Mouse (Mus musculus): ENCODE measurements around the gene Aoc1.

The Aoc1 gene

DNA sequence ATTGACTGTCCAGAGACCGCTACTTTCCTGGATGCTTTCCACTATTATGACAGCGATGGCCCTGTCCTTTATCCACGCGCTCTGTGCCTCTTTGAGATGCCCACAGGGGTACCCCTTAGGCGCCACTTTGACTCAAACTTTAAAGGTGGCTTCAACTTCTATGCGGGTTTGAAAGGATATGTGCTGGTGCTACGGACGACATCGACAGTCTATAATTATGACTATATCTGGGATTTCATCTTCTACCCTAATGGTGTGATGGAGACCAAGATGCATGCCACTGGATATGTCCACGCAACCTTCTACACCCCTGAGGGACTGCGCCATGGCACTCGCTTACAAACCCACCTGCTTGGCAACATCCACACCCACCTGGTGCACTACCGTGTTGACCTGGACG lies 33.7 kb downstream of the Aoc1 start:
- DNase-seq (ENCODE audit: low read depth, low spot score): no peak

DNA sequence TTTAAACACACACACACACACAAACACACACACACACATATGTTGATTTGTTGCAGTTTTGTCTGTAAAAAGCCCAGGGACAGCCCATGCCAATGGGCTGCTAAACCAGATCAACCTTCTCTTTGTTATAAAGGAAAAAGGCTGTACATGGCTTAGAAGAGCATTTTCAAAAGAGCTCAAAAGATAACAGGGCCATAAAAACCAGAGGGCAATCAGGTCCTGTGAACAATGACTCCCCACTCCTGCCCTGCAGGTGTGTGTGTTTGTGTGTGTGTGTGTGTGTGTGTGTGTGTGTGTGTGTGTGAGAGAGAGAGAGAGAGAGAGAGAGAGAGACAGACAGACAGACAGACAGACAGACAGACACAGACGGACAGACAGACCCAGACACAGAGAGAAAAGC lies 36.5 kb downstream of the Aoc1 start:
- no peak for DNase-seq (ENCODE audit: low read depth, low spot score)

DNA sequence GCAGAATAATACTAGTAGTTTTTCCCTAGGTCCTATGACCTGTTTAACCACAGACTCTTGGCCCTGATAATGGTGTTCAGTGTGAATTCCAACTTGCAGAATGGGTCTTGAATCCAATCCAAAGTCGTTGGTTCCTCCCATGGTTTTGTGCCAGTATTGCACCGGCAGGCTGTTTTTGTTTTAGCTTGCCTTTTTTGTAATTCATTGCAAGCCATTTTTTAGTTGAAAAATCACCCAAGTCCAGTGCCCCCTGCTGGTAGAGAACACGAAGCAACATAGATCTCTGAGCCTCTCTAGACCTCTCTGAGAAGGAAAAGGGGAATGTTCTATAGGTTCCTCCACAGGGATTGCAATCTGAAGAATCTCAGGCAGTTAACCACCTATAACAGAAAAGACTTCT lies 39.3 kb downstream of the Aoc1 start:
- DNase-seq (ENCODE audit: low read depth, low spot score): peak; percentile 47

DNA sequence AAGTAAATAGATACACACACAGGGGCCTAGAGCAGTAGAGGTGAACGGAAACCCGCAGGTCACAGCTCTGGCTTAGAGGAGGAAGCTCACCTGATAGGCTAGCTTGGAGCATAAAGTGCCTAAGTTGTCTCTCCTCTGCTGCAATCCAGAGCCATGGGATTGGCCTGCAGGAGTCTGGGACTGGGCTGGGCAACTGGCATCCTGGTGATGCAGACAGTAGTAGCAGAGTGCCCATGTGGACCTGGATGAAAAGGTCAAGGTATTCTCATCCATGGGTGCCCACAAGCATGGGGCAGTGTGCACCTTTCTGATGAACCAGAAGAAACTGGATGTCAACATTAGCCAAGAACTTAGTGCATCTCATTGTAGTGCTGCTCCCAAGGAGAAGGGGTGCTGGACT lies 40.9 kb downstream of the Aoc1 start:
- no peak for DNase-seq (ENCODE audit: low read depth, low spot score)

DNA sequence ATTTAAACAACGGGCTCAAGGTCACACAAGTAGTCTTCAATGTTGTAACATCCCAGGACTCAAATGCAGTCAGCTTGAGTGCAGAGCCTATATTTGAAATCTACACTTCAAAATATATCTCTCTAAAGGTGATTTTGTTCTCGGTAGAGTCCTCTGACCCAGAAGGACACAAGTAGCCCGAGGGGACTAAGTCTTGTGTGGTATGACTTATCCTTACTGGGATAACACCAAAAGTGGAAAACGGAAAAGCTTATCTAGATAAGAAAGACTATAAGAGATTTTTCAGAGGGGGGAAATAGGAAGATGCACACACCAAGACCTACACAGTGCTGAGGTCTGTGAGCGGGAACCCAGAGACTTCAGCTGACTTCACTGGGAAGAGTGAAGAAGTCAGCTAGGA lies 56.9 kb downstream of the Aoc1 start, which contains the start of gene 1600015I10Rik:
Gene 1600015I10Rik (plus strand): TSS at position 301 of the 400 bp plus-strand sequence.
- no peak for DNase-seq (ENCODE audit: low read depth, low spot score)

DNA sequence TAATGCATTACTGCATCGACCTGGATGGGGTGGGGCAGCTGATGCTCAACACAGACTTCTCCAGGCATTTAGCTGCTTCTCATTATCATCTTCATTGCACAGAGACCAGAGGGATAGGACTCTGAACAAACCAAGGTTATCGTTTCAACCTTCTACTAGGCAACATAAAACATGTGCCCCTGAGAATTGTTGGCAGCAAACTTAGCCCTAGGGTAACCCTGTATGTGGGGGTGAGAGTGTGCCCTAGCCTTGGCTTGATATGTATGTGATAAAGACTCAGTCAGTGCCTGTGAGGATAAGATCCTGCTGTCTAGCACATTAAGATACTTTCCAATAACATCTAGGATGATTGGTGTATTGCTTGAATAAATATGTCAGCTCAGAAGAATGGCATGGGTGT lies 76.9 kb downstream of the Aoc1 start:
- no peak for DNase-seq (ENCODE audit: low read depth, low spot score)

DNA sequence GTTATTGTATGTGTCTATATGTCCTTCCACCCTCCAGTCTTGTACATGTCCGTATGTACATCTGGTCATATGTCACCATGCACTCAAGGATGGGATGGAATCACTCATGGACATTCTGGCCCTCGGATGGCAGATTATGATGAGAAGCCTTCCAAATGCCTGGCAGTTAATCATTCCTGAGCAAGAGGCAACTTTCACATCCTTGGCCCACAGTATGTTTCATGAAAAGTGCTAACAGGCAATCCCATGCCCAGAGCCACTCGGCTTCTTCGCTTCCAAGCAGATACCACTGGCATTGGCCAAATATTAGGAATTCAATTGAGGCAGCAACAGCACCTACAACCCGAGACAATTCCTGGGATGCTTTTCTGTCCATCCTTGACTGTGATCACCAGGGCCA lies 78.0 kb downstream of the Aoc1 start:
- no peak for DNase-seq (ENCODE audit: low read depth, low spot score)

DNA sequence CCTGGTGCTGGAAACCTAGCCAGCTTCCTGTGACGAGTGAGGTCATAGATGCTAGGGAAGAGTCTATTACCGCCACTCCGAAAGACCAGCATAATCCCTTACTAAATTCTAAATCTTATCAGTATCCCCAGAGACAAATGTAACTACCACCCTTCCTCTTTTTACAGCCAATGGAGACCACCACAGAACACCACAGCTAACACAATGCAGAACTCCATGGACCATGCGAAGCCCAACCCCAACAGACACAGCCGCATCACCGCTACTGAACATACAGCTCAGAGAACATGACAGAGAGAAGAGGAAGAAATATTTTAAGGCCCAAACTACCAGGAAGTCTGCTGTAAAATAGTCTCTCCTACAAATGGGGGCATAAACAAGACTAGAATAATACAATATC lies 78.9 kb downstream of the Aoc1 start:
- DNase-seq (ENCODE audit: low read depth, low spot score): no peak

DNA sequence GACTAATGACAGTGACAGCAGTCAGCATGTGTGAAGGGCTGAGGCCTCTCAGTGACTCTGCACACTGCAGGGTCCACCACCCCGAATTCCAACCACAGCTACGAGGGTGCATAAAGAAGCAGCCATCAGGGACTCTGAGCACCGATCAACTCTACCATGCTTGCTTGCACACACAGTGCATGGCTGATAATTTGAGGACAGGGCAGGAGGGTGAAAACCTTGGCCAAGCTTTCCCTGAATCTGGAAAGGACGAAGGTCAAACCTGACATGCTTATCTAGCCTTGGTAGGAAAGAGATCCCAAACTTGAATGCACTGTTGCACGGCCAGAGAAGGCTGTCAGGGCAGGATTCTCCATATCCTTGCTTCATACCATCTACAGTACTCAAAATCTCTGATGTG lies 80.5 kb downstream of the Aoc1 start:
- DNase-seq (ENCODE audit: low read depth, low spot score): no peak

DNA sequence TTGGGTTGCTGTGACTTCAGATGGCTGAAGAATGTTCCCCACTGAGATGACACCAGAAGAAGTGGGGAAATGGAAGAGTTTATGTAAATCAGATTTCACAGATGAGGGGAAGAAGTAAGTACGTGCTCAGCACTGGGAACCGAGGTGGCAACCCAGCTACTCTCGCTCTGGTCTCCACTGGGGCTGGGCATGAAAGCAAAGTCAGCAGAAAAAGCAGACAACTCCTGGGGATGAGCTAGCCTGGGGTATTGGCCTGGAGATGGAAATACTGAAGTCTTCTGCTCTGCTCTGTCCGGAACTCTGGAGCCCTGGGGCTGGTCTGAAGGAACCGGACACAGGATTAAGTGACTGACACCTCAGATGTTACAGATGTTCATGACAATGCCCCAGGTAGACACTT lies 81.5 kb downstream of the Aoc1 start:
- no peak for DNase-seq (ENCODE audit: low read depth, low spot score)

DNA sequence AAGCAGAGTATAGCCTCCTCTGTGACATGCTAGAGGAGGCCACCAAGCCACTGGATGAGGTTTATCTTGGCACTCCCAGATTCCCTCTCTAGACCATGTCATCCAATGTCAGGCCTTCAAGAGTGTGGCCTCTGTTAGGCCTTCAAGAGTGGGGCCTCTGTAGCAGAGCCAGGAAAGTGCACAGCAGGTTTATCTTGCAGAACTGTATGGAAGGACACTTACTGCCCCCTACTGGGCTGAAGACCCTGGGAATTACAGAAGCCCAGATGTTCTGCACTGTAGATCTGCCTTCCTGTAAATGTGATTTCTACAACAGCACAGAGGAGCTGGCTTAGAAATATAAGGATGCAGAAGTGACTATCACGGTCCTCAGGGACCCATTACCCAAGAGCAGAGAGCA lies 82.2 kb downstream of the Aoc1 start:
- peak; percentile 30 for DNase-seq (ENCODE audit: low read depth, low spot score)

DNA sequence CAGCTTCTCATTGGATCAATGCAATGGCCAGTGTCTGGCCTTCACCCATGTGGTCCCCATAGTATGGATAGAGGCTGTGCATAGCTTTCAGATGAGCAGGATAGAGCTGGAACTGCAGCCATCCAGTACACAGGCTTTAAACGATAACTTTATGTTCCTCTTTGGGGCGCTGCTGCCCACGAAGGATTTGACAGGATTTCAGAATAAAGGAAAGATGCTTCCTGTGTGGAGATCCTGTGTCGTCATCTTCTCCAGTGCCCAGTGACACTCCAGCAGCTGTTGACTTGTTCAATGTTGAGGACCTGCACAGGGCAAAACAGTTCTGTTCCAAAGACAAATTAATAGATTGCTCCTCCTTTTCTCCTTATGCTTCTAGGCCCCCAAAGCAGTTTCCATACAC lies 84.1 kb downstream of the Aoc1 start:
- DNase-seq (ENCODE audit: low read depth, low spot score): no peak

DNA sequence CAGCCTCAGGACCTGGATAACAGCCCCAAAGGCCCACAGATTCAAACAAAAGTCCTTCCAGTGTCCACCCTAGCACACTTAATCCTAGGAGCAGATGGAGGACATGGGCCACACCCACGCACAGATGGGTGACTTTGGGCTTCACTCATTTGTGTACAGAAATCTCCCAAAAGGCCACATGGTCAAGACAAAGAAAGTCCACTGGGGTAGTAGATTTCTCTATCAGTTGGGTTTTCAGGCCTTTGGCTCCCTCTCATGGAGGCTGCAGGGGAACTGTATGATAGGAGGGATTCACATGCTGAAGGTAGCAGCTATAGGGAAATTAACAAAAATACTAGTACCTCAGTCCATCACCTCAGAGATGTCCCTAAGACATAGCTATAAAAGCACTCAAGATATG lies 85.4 kb downstream of the Aoc1 start:
- DNase-seq (ENCODE audit: low read depth, low spot score): no peak
